Mouse (Mus musculus) small intestine, adult 10 weeks (tissue): ENCODE results near the gene Oxld1. TPM values are rescaled to one million over a fixed set of nuclear protein-coding genes. Genes with fewer than 3 reads are reported as not detected.

ENCODE experiments used
- polyA plus RNA-seq: library from polyadenylated mRNA; stranded (reverse); fragments of 350-450 nt; fragmentation: Illumina TruSeq; extraction: RNeasy Lipid Tissue Mini Kit (QIAGEN cat#74804); gene quantifications from one replicate; pipeline ENCODE4 v1.2.3, GENCODE M21; 2014; ENCODE audit warnings: low replicate concordance

Gene Oxld1
- polyA plus RNA-seq = not detected

DNA sequence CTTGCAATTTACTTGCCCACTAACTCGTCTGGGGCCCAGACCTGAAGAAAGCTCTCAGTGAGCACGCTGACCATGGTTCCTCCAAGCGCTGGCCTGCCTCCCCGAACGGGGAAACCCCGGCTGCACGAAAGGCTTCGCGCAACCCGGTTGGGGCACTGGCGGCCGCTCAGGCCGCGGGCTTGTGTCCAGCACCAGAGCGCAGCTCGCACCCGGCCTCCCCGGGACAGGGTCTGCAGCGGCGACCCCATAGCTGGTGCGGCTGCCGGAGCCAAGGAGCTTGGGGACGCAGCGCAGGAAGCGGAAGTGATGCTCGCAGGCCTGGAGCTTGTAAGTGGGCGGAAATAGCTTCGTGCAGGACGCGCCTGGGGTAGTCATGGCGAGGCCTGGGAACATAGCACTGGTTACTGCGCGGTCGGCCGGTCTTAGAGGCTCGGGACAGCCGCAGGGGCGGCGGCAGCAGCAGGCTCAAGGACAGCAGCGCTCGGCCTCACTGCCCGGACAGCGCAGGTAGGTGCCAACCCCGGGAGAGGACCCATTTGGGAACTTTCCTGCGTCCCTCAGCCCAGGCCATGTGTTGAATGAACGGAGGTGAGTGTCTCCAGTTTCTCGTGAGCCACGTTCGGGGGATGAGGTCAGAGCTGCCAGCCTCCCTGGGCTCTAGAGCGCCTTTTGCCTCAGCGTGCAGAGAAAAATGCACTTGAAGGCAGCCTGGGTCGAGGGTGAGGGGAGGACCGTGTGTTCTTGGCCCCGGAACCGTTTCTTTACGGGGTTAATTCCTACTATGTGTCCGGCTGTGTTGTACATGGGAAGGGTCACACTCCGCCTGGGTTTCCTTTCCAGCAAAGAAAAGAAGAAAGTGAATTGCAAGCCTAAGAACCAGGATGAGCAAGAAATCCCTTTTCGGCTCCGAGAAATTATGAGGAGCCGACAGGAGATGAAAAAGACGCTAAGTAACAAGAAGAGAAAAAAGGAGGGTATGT lies at the start of gene Oxld1, which contains the start of gene Ccdc137:
TSS of gene Oxld1 (minus strand) at position 297 of the 980 bp plus-strand sequence.
TSS of gene Ccdc137 (plus strand) at position 344 of the 980 bp plus-strand sequence.

DNA sequence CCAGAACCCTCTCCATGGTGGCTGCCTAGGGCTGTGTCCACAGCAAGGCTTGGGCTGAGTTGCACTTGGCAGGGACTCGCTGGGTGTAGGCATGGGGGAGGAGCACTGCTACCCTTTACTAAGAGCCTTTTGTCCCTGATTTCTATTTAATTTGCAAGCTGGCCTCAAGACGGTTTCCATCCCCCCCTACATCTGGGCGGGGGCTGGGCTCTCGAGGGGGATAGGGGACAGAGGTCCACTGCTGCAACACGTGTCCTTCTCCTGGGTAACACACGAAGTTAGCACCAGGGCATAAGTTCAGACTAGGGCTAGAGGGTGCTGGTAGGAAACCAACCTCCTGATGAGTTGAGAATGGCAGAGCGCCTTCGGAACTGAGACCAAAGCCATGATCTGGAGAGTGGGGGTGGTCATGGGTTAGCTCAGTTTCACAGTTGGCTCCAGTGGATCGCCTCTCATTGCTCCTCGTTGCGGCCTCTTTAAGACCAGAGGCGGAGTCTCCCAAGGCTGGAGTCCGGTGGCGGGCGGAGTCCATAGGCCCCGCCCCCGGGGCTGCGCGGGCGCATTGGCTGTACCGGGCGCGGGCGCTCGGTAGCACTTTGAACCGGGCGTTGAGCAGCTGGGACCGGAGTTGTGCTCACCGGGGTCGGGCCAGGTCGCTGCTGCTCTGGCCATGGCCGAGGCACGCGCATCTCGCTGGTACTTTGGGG lies 33.6 kb upstream of the Oxld1 start, which contains the start of gene Slc25a10:
TSS of gene Slc25a10 (plus strand) at position 524 of the 707 bp plus-strand sequence.

DNA sequence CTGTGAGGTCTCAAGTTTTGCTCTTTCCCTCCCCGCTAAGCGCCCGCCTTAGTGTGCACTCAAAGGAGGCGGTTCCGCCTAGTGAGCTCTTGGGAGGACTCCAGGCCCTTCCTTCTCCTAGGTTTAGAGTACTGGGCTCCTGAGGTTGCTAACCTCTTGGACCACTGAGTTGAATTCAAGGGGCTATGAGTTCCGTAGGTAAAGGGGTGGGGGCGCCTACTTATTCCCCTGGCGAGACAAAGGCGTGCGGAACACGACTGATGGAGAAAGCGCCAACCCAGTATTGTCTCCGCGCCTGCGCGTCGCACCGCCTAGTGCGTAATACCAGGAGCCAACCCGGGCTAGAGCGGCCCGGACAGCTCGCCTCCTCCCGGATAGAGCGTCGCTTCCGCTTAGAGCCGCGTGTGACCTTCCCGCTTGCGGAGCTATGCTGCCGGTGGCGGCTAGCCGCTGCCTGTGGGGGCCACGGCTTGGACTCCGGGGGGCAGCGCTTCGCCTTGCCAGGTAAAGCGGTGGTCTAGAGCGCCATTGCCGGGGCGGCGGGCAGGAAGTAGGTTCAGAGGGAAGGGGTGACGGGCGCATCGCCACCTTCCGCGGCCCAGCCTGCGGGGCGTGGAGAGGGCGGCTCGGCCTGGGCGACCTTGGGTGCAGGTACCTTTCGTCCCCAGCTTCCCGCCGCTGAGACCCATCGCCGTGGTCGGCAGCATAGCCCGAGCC lies 26.6 kb upstream of the Oxld1 start, which contains the start of gene Mrpl12:
TSS of gene Mrpl12 (plus strand) at position 349 of the 717 bp plus-strand sequence.

DNA sequence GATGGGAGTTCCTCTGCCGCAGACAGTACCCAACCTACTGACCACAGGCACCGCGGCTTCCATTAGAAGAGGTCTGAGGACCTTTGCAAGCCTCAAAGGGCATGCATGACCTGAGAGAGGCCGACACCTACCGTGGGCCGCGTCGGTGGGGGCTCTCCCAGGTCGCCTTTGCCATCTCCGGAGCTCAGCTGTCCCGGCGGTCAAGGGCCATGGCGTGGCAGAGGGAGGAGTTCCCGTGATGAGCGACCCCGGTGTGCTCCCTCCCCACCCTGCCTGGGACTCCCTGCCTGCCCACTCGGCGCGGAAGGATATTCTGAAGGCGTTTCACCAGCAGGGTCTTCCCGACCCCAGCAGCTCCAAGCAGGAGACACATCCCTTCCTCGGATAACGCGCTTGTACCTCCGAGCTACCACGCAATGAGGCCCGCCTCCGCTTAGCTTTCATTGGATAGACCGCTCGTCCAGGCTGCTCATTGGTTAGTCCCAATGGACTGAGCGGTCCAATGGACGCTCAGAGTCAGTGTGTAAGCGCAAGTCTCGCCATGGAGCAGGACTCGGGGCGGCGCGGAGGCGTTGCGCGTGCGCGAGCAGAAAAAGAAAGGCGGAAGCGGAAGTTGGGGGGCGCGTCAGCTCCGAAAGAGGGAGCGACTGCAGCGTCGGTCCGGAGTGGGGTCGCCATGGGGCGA lies 9.3 kb upstream of the Oxld1 start, which contains the start of gene Arl16:
TSS of gene Arl16 (minus strand) at position 557 of the 685 bp plus-strand sequence.

DNA sequence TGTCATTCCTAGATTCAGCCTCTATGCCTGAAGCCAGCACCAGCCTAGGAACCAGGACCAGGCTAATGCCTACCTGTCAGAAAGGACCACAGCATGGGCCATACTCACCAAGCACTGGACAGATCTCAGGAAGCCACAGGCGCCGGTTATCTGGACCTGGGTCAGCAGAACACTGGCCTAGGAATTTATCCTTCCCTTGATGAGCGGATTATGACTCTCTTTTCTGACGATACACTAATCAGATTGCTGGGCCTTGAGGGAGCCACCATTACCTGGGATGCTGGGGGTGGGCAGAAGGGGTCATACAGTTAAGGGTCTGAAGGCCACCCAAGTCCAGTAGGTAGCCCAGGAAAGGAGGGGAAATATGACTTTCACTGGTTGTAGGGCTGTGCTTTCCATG lies 4.6 kb downstream of the Oxld1 start, which contains the start of gene Pde6g:
TSS of gene Pde6g (minus strand) at position 195 of the 400 bp plus-strand sequence.

DNA sequence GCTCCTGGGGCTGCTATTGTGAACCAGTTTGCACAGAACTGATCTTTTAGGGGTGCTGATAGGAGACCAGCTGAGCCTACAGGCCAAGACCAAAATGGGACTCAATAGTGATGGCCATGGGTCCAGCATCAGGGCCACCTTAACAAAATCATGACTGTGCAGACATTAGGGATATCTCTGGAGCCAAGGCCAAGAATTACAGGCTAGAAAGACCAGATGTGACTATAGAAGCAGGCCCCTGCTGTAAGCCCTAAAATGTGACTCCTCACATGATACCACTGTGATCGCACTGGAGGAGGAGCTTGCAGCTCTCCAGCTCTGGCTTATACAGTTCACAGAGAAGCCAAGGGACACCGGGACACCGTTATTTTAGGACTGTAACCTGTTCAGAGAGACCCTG lies 15.5 kb downstream of the Oxld1 start, which contains the start of gene Tspan10:
TSS of gene Tspan10 (plus strand) at position 301 of the 400 bp plus-strand sequence.

DNA sequence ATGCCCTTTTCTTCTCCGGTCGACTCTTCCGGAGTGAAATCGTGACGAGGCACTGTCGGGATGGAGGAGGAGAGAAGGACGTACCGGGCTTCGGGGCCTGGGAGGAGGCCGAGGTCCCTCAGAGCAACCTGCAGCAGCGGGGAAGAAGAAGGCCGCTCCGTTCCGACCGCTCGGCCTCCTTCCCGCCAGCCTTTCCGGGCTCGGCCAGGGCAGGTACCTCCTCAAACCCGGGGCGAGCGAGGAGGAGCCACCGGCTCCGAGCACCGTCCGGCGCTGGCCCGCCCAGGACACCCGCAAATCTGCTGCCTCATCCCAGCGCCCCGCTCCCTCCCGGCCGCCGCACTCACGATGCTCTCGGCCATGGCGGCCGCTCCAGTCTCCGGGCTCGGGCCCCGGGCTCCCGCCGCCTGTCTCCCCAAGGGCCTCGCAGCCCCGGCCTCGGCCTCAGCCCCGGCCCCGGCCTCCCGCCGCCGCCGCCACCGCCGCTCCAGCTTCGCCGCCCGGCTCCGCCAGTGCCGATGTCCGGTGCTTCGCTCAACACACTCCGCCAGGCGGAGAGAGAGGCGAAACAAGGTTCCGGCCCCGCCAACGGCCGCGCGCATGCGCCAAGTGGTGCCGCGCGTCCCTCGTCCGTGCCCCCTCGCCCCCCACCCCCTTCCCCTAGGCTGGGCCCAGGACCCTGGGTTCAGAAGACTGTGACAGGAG lies 20.6 kb downstream of the Oxld1 start, which contains the start of gene Nploc4:
TSS of gene Nploc4 (minus strand) at position 557 of the 705 bp plus-strand sequence.

Other genes with a start within 250 kb of the Oxld1 start
- 0.89 TPM for gene Bahcc1, start 225.1 kb downstream of the Oxld1 start, polyA plus RNA-seq
- 737 TPM for gene Actg1, start 109.5 kb downstream of the Oxld1 start, polyA plus RNA-seq
- gene Fscn2, start 96.5 kb downstream of the Oxld1 start, polyA plus RNA-seq = not detected
- 0.19 TPM for gene Faap100, start 79.3 kb downstream of the Oxld1 start, polyA plus RNA-seq
- 10.0 TPM for gene Nploc4, start 20.4 kb downstream of the Oxld1 start, polyA plus RNA-seq
- gene Tspan10, start 15.4 kb downstream of the Oxld1 start, polyA plus RNA-seq = not detected
- gene Pde6g, start 4.6 kb downstream of the Oxld1 start, polyA plus RNA-seq = not detected
- gene Ccdc137, start within 50 bp of the Oxld1 start, polyA plus RNA-seq = 6.7 TPM
- gene Arl16, start 9.5 kb upstream of the Oxld1 start, polyA plus RNA-seq = 5.3 TPM
- 1.6 TPM for gene Mrpl12, start 26.5 kb upstream of the Oxld1 start, polyA plus RNA-seq
- gene Slc25a10, start 33.8 kb upstream of the Oxld1 start, polyA plus RNA-seq = 1.6 TPM
- gene Gcgr, start 72.6 kb upstream of the Oxld1 start, polyA plus RNA-seq = not detected
- not detected for gene Mcrip1, start 91.7 kb upstream of the Oxld1 start, polyA plus RNA-seq
- not detected for gene Ppp1r27, start 93.1 kb upstream of the Oxld1 start, polyA plus RNA-seq
- 728 TPM for gene P4hb, start 115.2 kb upstream of the Oxld1 start, polyA plus RNA-seq
- gene Arhgdia, start 123.6 kb upstream of the Oxld1 start, polyA plus RNA-seq = 24.2 TPM
- gene Alyref, start 140.3 kb upstream of the Oxld1 start, polyA plus RNA-seq = 18.5 TPM
- 8.2 TPM for gene Anapc11, start 140.4 kb upstream of the Oxld1 start, polyA plus RNA-seq
- gene Npb, start 150.4 kb upstream of the Oxld1 start, polyA plus RNA-seq = not detected
- gene Pcyt2, start 159.9 kb upstream of the Oxld1 start, polyA plus RNA-seq = 28.6 TPM
- gene Sirt7, start 167.2 kb upstream of the Oxld1 start, polyA plus RNA-seq = 9.2 TPM
- gene Mafg, start 175.5 kb upstream of the Oxld1 start, polyA plus RNA-seq = 10.0 TPM
- 1.4 TPM for gene Pycr1, start 185.7 kb upstream of the Oxld1 start, polyA plus RNA-seq
- gene Myadml2, start 190.1 kb upstream of the Oxld1 start, polyA plus RNA-seq = not detected
- not detected for gene Notum, start 203.1 kb upstream of the Oxld1 start, polyA plus RNA-seq
- gene Aspscr1, start 214.9 kb upstream of the Oxld1 start, polyA plus RNA-seq = 3.6 TPM